Mouse (Mus musculus): Measurements from ENCODE around the gene Bcl2l12.

Bcl2l12 gene

GRCm38 (mm10) chr7:44959281-44959680 lies 39.2 kb downstream of the Bcl2l12 start:
- no peak for DNase-seq (ENCODE audit: low spot score)

- DNase-seq (ENCODE audit: low spot score): no peak
These were observed 40.3 kb downstream of the Bcl2l12 start for GRCm38 (mm10) chr7:44958208-44958607.

GRCm38 (mm10) chr7:44957183-44957835 lies 41.2 kb downstream of the Bcl2l12 start:
- no peak for DNase-seq (ENCODE audit: low spot score)

GRCm38 (mm10) chr7:44956266-44956665 lies 42.2 kb downstream of the Bcl2l12 start:
- no peak for DNase-seq (ENCODE audit: low spot score)

- no peak for DNase-seq (ENCODE audit: low spot score)
These were observed 42.9 kb downstream of the Bcl2l12 start for GRCm38 (mm10) chr7:44955628-44956027.

GRCm38 (mm10) chr7:44954091-44954885 lies 44.2 kb downstream of the Bcl2l12 start:
- no peak for DNase-seq (ENCODE audit: low spot score)

GRCm38 (mm10) chr7:44953561-44953960 lies 45.0 kb downstream of the Bcl2l12 start:
- no peak for DNase-seq (ENCODE audit: low spot score)

GRCm38 (mm10) chr7:44952611-44953306 lies 45.8 kb downstream of the Bcl2l12 start:
- DNase-seq (ENCODE audit: low spot score): peak; percentile 85

- peak; percentile 58 for DNase-seq (ENCODE audit: low spot score)
These were observed 46.6 kb downstream of the Bcl2l12 start for GRCm38 (mm10) chr7:44951960-44952359.

- DNase-seq (ENCODE audit: low spot score): no peak
These were observed 48.6 kb downstream of the Bcl2l12 start for GRCm38 (mm10) chr7:44949922-44950321.

GRCm38 (mm10) chr7:44942904-44943303 lies 55.6 kb downstream of the Bcl2l12 start, which contains the start of gene Tsks:
Gene Tsks (plus strand): TSS chr7:44943204.
- DNase-seq (ENCODE audit: low spot score): no peak
